Mouse (Mus musculus) frontal cortex, adult (tissue): ENCODE data around the gene Tnp1.

Experiments
- ATAC-seq: cut with Nextera tagmentation; 2 replicates; pipeline ENCODE4 v1.9.2; 2017; ENCODE audit warnings: mild to moderate bottlenecking, moderate library complexity, mixed read lengths; ENCODE audit not compliant: low TSS enrichment

Tnp1 gene

DNA sequence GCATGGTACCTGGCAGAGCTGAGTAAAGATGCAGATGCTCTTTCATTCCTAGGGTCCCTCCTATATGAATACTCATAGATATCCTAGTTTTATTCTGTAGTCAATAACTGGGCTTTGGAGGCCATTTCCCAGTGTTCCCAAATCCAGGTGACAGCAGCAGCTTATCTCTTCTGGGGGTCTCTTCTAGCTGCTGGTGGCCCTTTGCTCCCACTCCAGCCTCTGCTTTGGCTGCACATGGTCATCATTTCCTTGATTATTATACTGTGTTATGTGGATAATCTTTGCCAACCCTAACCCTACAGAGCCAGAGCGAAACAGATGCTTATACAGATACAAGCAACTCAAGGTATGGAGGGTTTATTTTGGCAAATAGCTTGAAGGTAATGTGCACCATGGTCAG, 8.9 kb downstream of the Tnp1 start:
- ATAC-seq, result no peak

- ATAC-seq, result no peak
Measured at GRCm38 (mm10) chr1:73004890-73005289, 10.8 kb downstream of the Tnp1 start.

DNA sequence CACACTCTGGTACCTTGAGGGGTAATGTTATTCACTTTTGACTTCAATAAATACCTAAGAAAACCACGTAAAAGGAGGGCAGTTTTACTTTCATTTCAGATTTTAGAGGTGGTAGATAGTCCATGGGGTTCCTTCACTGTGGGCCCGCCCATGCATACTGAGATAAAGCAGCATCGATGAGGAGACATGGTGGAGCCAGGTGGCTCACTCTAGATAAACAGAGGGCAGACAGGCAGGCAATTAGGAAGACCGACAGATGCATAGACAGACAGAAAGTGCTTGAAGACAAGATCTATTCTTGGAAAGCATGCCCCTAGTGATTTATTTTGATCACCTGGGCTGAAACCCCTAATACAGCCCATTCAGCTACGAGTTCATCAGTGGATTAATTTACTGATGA, 13.1 kb downstream of the Tnp1 start:
- no peak for ATAC-seq

- no peak for ATAC-seq
Measured at GRCm38 (mm10) chr1:73001961-73002360, 13.7 kb downstream of the Tnp1 start.

DNA sequence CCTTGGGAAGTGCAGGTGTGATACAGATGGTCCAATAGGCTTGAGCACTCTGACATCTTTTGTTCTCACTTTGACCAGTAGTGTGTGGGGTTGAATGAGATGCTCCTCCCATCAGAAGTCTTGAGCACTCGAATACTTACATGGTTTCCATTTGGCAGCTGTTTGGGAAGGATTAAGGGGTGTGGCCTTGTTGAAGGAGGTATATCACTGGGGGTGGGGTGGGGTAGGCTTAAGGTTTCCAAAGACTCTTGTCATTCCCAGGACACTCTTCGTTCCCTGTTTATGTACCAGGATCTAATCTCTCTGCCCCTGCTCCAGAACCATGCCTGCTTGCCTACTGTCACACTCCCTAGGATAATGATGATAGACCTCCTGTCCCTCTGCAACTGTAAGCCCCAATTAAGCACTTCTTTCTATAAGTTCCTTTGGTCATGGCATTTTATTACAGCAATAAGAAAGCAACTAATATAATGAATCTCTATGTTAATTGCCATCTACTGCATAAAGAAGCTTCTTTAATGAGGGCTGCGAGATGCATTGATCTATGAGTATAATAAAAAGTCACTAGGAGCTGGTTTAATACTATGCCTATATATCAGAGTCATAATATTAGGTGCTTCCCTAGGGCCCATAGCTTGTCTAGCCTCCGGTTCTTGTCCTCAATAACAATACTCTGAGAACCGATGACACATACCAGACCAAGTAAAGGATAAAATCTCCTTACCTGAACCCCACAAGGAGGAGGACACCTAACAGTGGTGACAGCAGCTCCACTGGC, 20.8 kb downstream of the Tnp1 start:
- no peak for ATAC-seq

- ATAC-seq, result peak; percentile 60
Measured at GRCm38 (mm10) chr1:72992944-72993464, 22.7 kb downstream of the Tnp1 start.

DNA sequence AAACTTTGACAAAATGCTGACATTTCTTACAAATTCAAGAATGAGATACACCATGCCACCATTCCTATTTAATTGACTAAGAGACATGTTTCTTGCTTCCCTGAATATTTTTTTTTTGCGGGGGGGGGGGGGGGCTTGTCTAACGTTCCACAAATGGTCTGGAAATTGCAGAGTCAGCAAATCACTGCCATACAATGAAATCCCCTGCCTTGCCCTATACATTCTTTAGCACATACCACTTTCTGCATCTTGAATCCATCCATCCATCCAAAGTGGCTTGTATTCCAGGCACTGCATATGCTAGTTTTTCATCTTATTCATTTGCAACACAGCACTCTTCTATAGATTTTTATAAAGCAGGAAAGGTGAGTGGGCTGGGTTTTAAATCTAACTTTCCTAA, 23.5 kb downstream of the Tnp1 start:
- ATAC-seq, result peak; percentile 51

- ATAC-seq, result peak; percentile 71
Measured at GRCm38 (mm10) chr1:72988904-72989303, 26.8 kb downstream of the Tnp1 start.

GRCm38 (mm10) chr1:72986715-72987114, 29.0 kb downstream of the Tnp1 start:
- no peak for ATAC-seq

- peak; percentile 72 for ATAC-seq
Measured at GRCm38 (mm10) chr1:72978956-72979355, 36.8 kb downstream of the Tnp1 start.

- ATAC-seq, result no peak
Measured at GRCm38 (mm10) chr1:72974226-72974625, 41.5 kb downstream of the Tnp1 start.

- no peak for ATAC-seq
Measured at GRCm38 (mm10) chr1:72970461-72970860, 45.2 kb downstream of the Tnp1 start.

DNA sequence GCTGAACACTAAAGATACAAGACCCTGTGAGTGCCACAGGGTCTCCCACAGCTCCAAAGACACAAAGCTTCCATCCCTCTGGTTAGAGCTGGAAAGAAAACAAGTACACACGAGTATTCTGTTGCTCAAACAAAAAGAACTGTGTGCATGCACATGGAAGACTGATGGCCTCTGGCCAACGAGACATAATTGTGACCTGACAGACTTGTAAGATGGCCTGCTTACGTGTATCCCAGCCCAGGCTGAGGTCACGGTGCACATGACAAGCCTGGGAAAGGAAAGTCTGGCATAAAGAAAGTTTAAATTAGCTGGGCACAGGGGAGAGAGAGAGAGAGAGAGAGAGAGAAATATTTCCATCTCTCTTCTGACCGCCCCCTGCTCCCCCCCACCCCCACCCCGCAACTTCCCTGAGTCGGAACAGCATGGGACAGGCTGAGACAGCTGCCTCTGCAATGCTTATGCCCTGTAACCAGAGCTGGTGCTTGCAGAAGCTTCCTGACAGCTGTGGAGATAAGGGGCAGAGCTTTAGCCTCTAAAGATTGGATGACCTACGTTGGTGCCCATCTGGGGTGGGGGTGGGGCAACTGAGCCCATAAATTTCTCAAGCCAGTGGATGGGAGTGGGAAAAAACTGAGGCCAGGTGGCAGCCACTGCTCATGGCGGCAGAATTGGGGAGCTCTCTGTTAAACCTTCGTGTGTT, 46.4 kb downstream of the Tnp1 start:
- ATAC-seq, result no peak

DNA sequence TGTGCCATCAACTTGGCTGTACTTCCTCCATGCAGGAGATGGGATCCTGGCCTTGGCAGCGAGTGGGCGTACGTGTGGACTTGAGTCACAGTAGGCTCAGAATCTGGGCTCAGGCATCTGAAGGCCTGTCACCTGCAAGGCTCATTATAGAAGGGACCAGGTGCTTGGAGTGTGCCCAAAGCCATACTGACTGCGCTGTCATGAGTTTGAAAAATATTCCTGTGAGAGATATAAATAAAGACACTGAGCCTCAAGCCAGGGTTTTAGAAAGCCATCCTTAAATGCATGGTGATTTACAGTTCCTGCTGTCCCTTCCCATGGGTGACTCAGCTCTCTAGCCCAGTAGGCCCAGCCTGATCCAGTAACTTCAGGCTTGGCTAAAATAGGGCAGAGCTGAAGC, 49.3 kb downstream of the Tnp1 start:
- peak; percentile 76 for ATAC-seq
